Mouse (Mus musculus): Measurements from ENCODE around the gene Polr3h.

DNA sequence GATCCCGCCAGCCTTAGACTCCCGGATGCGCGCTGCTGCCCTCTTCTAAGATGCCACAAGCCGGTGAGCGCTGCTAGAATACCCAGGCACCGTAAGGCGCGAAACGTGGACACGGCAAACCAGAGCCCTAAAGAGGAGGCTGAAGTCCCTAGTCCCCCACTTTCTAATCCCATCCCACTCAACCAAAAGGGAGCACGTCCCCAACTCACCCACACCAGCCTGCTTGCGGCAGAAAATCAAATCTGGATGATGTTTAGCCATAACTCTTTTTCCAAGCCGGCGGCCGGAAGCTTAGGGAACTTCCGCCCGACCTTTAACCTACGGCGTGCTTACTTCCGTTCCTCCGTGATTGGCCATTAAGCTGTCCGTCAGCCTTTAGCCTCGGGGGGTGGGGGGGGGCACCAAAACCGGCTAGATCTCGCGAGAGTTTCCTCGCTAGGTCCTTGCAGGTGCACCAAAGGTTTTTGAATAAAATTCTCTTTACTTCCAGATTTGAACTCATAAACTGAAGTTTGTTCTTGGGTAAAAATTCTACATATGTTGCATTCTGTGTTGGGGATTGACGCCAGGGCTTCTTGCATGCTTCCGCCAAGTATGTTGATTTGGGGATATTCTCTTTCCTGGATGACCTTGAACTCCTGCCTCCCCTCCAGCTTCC lies 54.3 kb downstream of the Polr3h start, which contains the start of gene Phf5a:
- TF ChIP-seq GATA1 (IDR thresholded peaks at IDR 0.05; ENCODE audit: low read length): no peak
- TF ChIP-seq TAL1 (IDR thresholded peaks at IDR 0.05; ENCODE audit: low read length): no peak
